Comparison of ENCODE assay signal across 35 mouse cellular contexts in the genomic region with DNA sequence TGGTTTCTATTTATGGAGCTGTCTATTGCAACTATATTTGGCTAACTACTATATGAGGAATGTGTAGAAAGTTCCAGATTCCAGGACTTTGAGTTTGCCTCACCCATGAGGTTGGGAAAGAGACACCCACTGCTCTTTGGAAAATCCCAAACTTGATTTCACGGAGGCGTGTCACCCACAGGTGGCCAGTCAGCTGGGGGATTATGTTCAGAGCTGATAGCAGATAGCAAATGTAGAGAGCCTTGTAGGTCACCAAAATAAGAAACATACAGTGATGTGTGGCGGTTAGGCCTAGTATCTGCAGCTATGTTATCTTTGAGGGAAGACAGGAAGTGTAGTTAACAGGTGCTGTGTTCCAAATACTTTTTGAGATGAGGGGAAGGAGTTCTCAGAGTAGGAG. TPM values are rescaled to one million over a fixed set of nuclear protein-coding genes. Genes with fewer than 3 reads are reported as not detected.
"Had no signal": no experiment of that assay in that cellular context is flagged by ENCODE, and none has a peak within 500 bp of the region (broad histone marks: within the 10 kb centered on the region; RNA-seq: fewer than 3 reads in every experiment).

No protein-coding gene starts in this region.

- H3K27ac ChIP-seq: heart, embryonic 10.5 days; heart, embryonic 13.5 days; heart, embryonic 15.5 days; hindbrain, embryonic 10.5 days; hindbrain, embryonic 12.5 days; hindbrain, embryonic 13.5 days; hindbrain, embryonic 14.5 days; hindbrain, embryonic 15.5 days; hindbrain, postnatal 0 days; intestine, embryonic 15.5 days; kidney, embryonic 15.5 days; kidney, postnatal 0 days; layer of hippocampus, adult 2 months; left cerebral cortex, adult 2 months had no signal

- H3K4me2 ChIP-seq: heart, embryonic 11.5 days; heart, embryonic 12.5 days; heart, embryonic 13.5 days; heart, embryonic 15.5 days; hindbrain, embryonic 12.5 days; hindbrain, embryonic 13.5 days; hindbrain, embryonic 14.5 days; hindbrain, embryonic 15.5 days; intestine, embryonic 15.5 days; kidney, embryonic 15.5 days had no signal

- DNase-seq: heart, postnatal 10 days; heart, postnatal 4 days; kidney, adult 11 months; kidney, adult 18-20 months; kidney, adult 2 months; kidney, adult 8-10 months; kidney, adult 9 months; kidney, postnatal 10 days; kidney, postnatal 14 days; kidney, postnatal 25 days; kidney, postnatal 36 days; kidney, postnatal 4 days; layer of hippocampus, adult 9-11 months; layer of hippocampus, postnatal 36 days had no signal

- H3K4me1 ChIP-seq: heart, embryonic 10.5 days; hindbrain, embryonic 10.5 days; hindbrain, embryonic 12.5 days; hindbrain, embryonic 13.5 days; hindbrain, embryonic 15.5 days; intestine, embryonic 15.5 days; kidney, embryonic 15.5 days had no signal

- ATAC-seq: hindbrain, embryonic 16.5 days; hindbrain, postnatal 0 days; inflammation-experienced regulatory T-cells, adult 6 months; intestine, embryonic 15.5 days; intestine, embryonic 16.5 days; intestine, postnatal 0 days had no signal

- H3K9ac ChIP-seq: heart, embryonic 12.5 days; heart, embryonic 13.5 days; heart, embryonic 15.5 days; hindbrain, embryonic 12.5 days; hindbrain, embryonic 13.5 days; hindbrain, embryonic 14.5 days; hindbrain, embryonic 15.5 days; intestine, embryonic 15.5 days; kidney, embryonic 15.5 days had no signal

- H3K4me3 ChIP-seq: heart, embryonic 10.5 days; heart, embryonic 12.5 days; heart, embryonic 13.5 days; heart, embryonic 15.5 days; hindbrain, embryonic 10.5 days; hindbrain, embryonic 12.5 days; hindbrain, embryonic 13.5 days; hindbrain, embryonic 15.5 days; intestine, embryonic 15.5 days; kidney, embryonic 15.5 days; layer of hippocampus, adult 2 months; left cerebral cortex, adult 2 months had no signal

- H3K36me3 ChIP-seq: heart, embryonic 10.5 days; heart, embryonic 12.5 days; heart, embryonic 13.5 days; heart, embryonic 15.5 days; hindbrain, embryonic 10.5 days; hindbrain, embryonic 12.5 days; hindbrain, embryonic 13.5 days; hindbrain, embryonic 15.5 days; intestine, embryonic 15.5 days; kidney, embryonic 15.5 days had no signal

- H3K27me3 ChIP-seq: heart, embryonic 12.5 days; heart, embryonic 13.5 days; heart, embryonic 15.5 days; hindbrain, embryonic 12.5 days; hindbrain, embryonic 13.5 days; hindbrain, embryonic 15.5 days; intestine, embryonic 15.5 days; kidney, embryonic 15.5 days had no signal

- H3K9me3 ChIP-seq: heart, embryonic 10.5 days; heart, embryonic 12.5 days; heart, embryonic 13.5 days; heart, embryonic 15.5 days; hindbrain, embryonic 10.5 days; hindbrain, embryonic 12.5 days; hindbrain, embryonic 13.5 days; hindbrain, embryonic 15.5 days; intestine, embryonic 15.5 days; kidney, embryonic 15.5 days had no signal

RNA-seq across cellular contexts. Expression of a gene that starts 56.4 kb away (rescaled TPM):
- total RNA-seq: hematopoietic stem cell, adult 5-6 weeks had no signal
